In genomic region chr12:115604951-115605350, GRCm38 (mm10) we compare ENCODE assay signal across 14 mouse cellular contexts.
DNase-seq lines count a peak whose midpoint lies in the region; ATAC-seq lines count a peak whose summit lies in the region.
"Had no signal": no experiment of that assay in that cellular context is flagged by ENCODE, and none has a peak within 500 bp of the region (broad histone marks: within the 10 kb centered on the region; RNA-seq: fewer than 3 reads in every experiment).

No protein-coding gene starts in this region.

- DNase-seq in spleen, adult 12 weeks (ENCODE audit: low spot score), result peak; percentile 46
- DNase-seq in spleen, postnatal 14 days (ENCODE audit: low spot score in 2 of 2), result no peak
- DNase-seq in adipocyte (ENCODE audit: low spot score), result peak; percentile 39
- peak; percentile 64 for DNase-seq in thymus, postnatal 4 days
- DNase-seq in layer of hippocampus, postnatal 14 days (ENCODE audit: low spot score in 2 of 2), result no peak
- no peak for DNase-seq in gastrocnemius, postnatal 36 days
- DNase-seq: forebrain, postnatal 0 days; heart, adult 11 months; liver, embryonic 13.5 days; lung, postnatal 36 days; right cerebral cortex, adult 18-20 months had no signal

- intact Hi-C loops in gastrocnemius, postnatal 36 days (cut with DNase I), result no loop called here

- ATAC-seq in megakaryocyte progenitor cell, adult 5-6 weeks (replicated peaks; ENCODE audit: poor library complexity), result peak; percentile 86
- ATAC-seq in erythroid progenitor cell, adult 5-6 weeks (replicated peaks; ENCODE audit: low FRiP score, poor library complexity, severe bottlenecking), result no peak
- ATAC-seq: forebrain, postnatal 0 days; midbrain, embryonic 15.5 days had no signal

Comparison
In these comparisons a context has a peak if more than half of its experiments do, and no peak if none do; other contexts are left out.
1. DNase-seq: peak in spleen, adult 12 weeks (single experiment), adipocyte (single experiment) and thymus, postnatal 4 days (single experiment); none in spleen, postnatal 14 days (0 of 2), layer of hippocampus, postnatal 14 days (0 of 2) and gastrocnemius, postnatal 36 days (0 of 2).